Mouse (Mus musculus) heart, adult 2 months (tissue): ENCODE measurements at regions not wholly inside any gene's neighbourhood (a gene's known extent, or its start where the extent isn't known, plus 50 kb on each side); places are given as distances from the start of the nearest gene placed in this dataset.

Experiments
- CTCF ChIP-seq: fragments of 200-600 bp; IDR thresholded peaks from 2 replicates; pipeline ENCODE4 v1.8.1; 2022; ENCODE audit warnings: antibody characterized with exemption, mild to moderate bottlenecking, moderate library complexity
- EP300 ChIP-seq: fragments of 200-500 bp; IDR thresholded peaks from 2 replicates; pipeline ENCODE4 v1.6.1; 2011; ENCODE audit warnings: low read depth, low read length, control low read depth; ENCODE audit not compliant: insufficient read depth
- POLR2A ChIP-seq: fragments of 200-500 bp; IDR thresholded peaks from 2 replicates; pipeline ENCODE4 v1.6.1; 2011; ENCODE audit warnings: mild to moderate bottlenecking, low read depth, low read length, control low read depth; ENCODE audit not compliant: insufficient read depth

DNA sequence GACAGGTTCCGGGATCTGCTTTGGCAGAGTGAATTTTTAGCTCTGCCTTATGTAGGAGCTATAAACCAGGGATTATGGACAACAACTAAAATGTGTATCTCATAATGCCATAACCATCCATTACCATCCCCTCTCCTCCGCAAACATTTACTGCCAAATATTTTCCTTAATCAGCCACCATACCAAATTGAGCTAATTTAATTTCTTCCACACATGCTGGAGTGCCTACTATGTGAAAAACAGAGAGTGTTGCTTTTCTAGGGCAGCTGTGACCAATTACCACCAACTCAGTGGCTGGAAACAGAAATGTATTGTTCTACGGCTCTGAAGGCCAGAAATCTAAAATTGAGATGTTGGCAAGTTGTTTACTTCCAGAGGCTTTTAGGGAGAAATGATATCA lies 506.0 kb upstream of the Fam92a start:
- TF ChIP-seq POLR2A, result no peak
- no peak for TF ChIP-seq CTCF
- no peak for TF ChIP-seq EP300
